Mouse (Mus musculus) C2C12 (cell line): ENCODE results near the gene Zfp36. TPM values are rescaled to one million over a fixed set of nuclear protein-coding genes. Genes with fewer than 3 reads are reported as not detected.

Experiments
- H3K27me3 ChIP-seq: one replicate; pipeline ENCODE4 v1.6.1; 2011; ENCODE audit not compliant: control insufficient read depth, insufficient read depth, insufficient read length
- H3K36me3 ChIP-seq: one replicate; pipeline ENCODE4 v1.6.1; 2011; ENCODE audit not compliant: control insufficient read depth, insufficient read depth
- H3K4me3 ChIP-seq: one replicate; pipeline ENCODE4 v1.5.1; 2011; ENCODE audit warnings: mild to moderate bottlenecking, control low read depth; ENCODE audit not compliant: poor library complexity, insufficient read depth, severe bottlenecking
- H3K79me2 ChIP-seq: one replicate; pipeline ENCODE4 v1.6.1; 2011; ENCODE audit not compliant: control insufficient read depth, insufficient read depth
- H3K79me3 ChIP-seq: one replicate; pipeline ENCODE4 v1.6.1; 2011; ENCODE audit warnings: low read depth, control low read depth
- H3ac ChIP-seq: one replicate; pipeline ENCODE3; 2011; ENCODE audit warnings: low read depth; ENCODE audit not compliant: control insufficient read depth, insufficient read length
- CEBPB ChIP-seq: IDR thresholded peaks from one replicate; pipeline ENCODE4 v1.6.1; 2011; ENCODE audit warnings: low read depth, mild to moderate bottlenecking, control low read depth, moderate library complexity
- CTCF ChIP-seq: IDR thresholded peaks from one replicate; pipeline ENCODE4 v1.5.1; 2011; ENCODE audit not compliant: control insufficient read depth, insufficient read depth, insufficient read length
- FOSL1 ChIP-seq: IDR thresholded peaks from one replicate; pipeline ENCODE4 v1.8.0; 2011; ENCODE audit warnings: mild to moderate bottlenecking, low read length; ENCODE audit not compliant: poor library complexity, insufficient read depth, severe bottlenecking
- MAX ChIP-seq: IDR thresholded peaks from one replicate; pipeline ENCODE4 v1.6.1; 2011; ENCODE audit warnings: mild to moderate bottlenecking, control low read depth
- MYOD1 ChIP-seq: IDR thresholded peaks from one replicate; pipeline ENCODE4 v1.6.1; 2011; ENCODE audit warnings: low read depth; ENCODE audit not compliant: control insufficient read depth, insufficient read length
- MYOG ChIP-seq: IDR thresholded peaks from one replicate; pipeline ENCODE4 v1.6.1; 2011; ENCODE audit not compliant: control insufficient read depth, insufficient read length; ENCODE audit errors: extremely low read depth
- USF1 ChIP-seq: IDR thresholded peaks from one replicate; pipeline ENCODE4 v1.6.1; 2011; ENCODE audit warnings: low read depth, mild to moderate bottlenecking, control low read depth, moderate library complexity
- polyA plus RNA-seq: library from polyadenylated mRNA; unstranded; fragments of >200 nt; fragmentation: generic; extraction: Trizol; gene quantifications from one replicate; pipeline ENCODE4 v1.2.1, GENCODE M21; 2012; ENCODE audit warnings: missing spikeins

Gene Zfp36
- polyA plus RNA-seq, 1 experiment, result 11.2 TPM

- no peak overlapping the region for H3K4me3 ChIP-seq
- TF ChIP-seq CEBPB, result no peak
- TF ChIP-seq USF1, result no peak
- no peak for TF ChIP-seq MYOG
- TF ChIP-seq MAX, result no peak
- peak; percentile 48 for TF ChIP-seq MYOD1
- TF ChIP-seq CTCF, result no peak
- TF ChIP-seq FOSL1, result no peak
Observed at GRCm38 (mm10) chr7:28382347-28382951, 2.4 kb upstream of the Zfp36 start.

GRCm38 (mm10) chr7:28381938-28382337, 1.9 kb upstream of the Zfp36 start:
- Histone ChIP-seq H3ac (peak overlapping the region; percentile 62), H3K27me3 (no peaks in the 10 kb centered on the region), H3K36me3 (peaks cover 7% of the 10 kb centered on the region), H3K4me3 (peak overlapping the region; percentile 29), H3K79me3 (peaks cover 19% of the 10 kb centered on the region), H3K79me2 (peaks cover 21% of the 10 kb centered on the region)
- no peak for TF ChIP-seq MYOG
- TF ChIP-seq CEBPB, result no peak
- TF ChIP-seq CTCF, result no peak
- no peak for TF ChIP-seq USF1

More at GRCm38 (mm10) chr7:28382347-28382951, 2.4 kb upstream of the Zfp36 start:
- peaks cover 13% of the 10 kb centered on the region for H3K79me3 ChIP-seq
- H3K36me3 ChIP-seq, result peaks cover 7% of the 10 kb centered on the region
- peak overlapping the region; percentile 53 for H3ac ChIP-seq
- H3K27me3 ChIP-seq, result no peaks in the 10 kb centered on the region
- peaks cover 16% of the 10 kb centered on the region for H3K79me2 ChIP-seq

GRCm38 (mm10) chr7:28381017-28381790, 1.2 kb upstream of the Zfp36 start:
- no peaks in the 10 kb centered on the region for H3K27me3 ChIP-seq
- H3ac ChIP-seq, result peak overlapping the region; percentile 62
- no peak for TF ChIP-seq USF1
- TF ChIP-seq MYOD1, result no peak
- TF ChIP-seq CTCF, result no peak
- no peak for TF ChIP-seq MYOG
- TF ChIP-seq CEBPB, result no peak
- no peak for TF ChIP-seq FOSL1
- TF ChIP-seq MAX, result no peak
- peaks cover 28% of the 10 kb centered on the region for H3K79me2 ChIP-seq
- peak overlapping the region; percentile 29 for H3K4me3 ChIP-seq
- H3K79me3 ChIP-seq, result peaks cover 20% of the 10 kb centered on the region
- H3K36me3 ChIP-seq, result peaks cover 5% of the 10 kb centered on the region

DNA sequence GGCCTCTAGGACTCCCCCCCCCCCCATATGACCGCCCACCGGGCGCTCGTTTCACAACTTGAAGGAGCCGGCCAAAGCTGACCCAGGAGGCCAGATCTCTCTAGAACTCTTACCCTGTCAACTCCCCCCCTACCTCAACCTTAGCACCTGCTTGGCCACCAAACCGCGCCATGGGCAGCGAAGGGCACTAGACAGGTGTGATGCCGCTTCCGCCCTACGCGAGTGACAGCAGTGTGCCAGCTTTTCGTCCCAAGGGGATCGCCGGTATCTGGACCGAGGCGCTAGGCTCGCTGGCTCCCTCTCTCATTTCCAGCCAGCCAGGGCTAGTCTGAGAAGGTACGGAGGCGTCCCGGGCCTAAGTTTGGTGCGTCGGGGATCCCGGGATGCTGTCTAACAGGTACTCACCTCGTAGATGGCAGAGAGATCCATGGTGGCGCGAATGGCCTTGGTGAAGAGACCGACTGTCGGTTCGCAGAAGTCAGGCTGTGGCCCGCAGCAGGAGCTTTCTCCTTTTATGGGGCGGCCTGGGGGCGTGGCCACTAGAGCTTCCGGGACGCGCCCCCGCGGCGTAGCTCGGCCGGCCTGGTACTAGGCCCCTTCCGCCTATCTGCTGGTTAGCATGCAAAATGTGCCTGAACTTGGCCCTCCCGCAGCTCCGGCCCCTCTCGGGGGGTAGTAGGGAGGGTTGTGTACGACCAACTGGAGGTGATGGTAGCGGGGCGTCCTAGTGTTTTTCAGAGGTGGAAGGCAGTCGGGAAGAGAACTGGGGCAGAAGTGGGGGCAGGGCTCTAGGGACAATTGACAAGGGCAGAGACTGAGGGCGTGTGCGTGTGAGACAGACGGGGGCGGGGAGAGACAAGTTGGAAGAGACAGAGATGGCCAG, 1.0 kb downstream of the Zfp36 start:
- TF ChIP-seq MAX, result no peak
- TF ChIP-seq CTCF, result no peak
- TF ChIP-seq CEBPB, result no peak
- TF ChIP-seq MYOD1, result no peak
- TF ChIP-seq MYOG, result no peak
- no peak for TF ChIP-seq FOSL1
- TF ChIP-seq USF1, result no peak
- Histone ChIP-seq H3K79me2 (peaks cover 28% of the 10 kb centered on the region), H3K79me3 (peaks cover 20% of the 10 kb centered on the region), H3K36me3 (no peaks in the 10 kb centered on the region), H3K4me3 (peak overlapping the region; percentile 57), H3K27me3 (no peaks in the 10 kb centered on the region), H3ac (peak overlapping the region; percentile 94)

GRCm38 (mm10) chr7:28378066-28378690, 1.9 kb downstream of the Zfp36 start:
- H3K4me3 ChIP-seq, result peak overlapping the region; percentile 57
- H3K79me3 ChIP-seq, result peaks cover 20% of the 10 kb centered on the region
- TF ChIP-seq MYOD1 (no peak), MYOG (no peak), MAX (no peak), FOSL1 (no peak), CEBPB (no peak), CTCF (no peak), USF1 (no peak)
- no peaks in the 10 kb centered on the region for H3K36me3 ChIP-seq
- peak overlapping the region; percentile 94 for H3ac ChIP-seq
- H3K27me3 ChIP-seq, result no peaks in the 10 kb centered on the region
- H3K79me2 ChIP-seq, result peaks cover 28% of the 10 kb centered on the region
